Mouse (Mus musculus): ENCODE results near the gene Banp. TPM values are rescaled to one million over a fixed set of nuclear protein-coding genes. Genes with fewer than 3 reads are reported as not detected.

The Banp gene
- polyA plus RNA-seq, 1 experiment, result 54.1 TPM

DNA sequence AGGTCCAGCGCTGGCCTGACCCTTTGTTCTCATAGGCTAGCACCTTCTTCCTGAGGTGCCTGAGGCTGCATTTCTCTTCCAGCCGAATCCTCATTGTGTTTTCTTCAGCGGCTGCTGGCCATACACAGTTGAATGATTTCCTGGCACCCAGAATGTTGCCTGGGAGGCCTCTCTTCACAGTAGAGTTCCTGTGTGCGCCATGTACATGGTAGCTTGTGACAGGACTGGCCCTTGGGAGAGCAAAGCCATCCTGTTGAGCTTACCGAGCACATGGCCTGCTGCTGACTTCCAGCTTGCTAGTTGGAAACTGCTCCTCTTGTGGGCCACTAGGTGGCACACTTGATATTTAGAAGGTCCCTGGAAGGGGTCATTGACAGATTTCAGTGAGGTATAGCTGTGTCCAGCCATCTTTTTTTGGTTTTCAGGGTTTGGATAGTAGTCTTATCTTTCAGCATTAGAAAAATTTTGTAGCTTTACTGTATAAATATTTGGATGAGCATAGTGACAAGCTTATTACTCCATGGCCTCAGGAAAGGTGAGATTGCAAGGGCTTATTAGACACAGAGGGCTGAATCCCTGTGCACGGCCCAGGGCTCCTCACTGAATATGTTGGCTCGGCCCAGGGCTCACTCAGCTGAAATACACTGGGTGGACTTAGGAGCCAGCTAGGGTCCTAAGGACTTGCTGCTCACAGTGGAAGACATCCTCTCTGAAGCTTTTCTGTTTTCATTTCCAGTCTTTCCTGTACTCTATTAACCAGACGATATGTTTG is 28.5 kb downstream of the Banp start:
- DNase-seq (ENCODE audit: low read depth in 1 of 2, low spot score in 2 of 2), result no peak

DNA sequence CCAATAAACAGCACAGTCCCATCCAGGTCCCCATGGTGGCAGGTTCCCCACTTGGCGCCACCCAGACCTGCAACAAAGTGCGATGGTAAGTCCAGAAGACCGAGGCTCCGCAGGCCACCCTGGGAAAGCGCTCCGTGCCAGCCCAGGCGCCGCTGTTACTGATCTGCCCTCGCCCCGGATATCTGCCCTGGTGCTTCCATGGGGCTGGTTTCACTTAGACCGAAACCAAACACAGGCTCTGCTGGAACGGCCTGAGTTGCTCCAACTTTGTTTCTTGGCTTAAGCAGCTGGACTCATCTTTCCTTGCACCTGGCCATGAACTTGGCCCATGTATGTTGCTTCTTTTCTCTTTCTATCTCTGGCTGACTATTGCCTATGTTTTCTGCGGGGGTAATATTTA is 29.1 kb downstream of the Banp start:
- no peak for DNase-seq (ENCODE audit: low read depth in 1 of 2, low spot score in 2 of 2)
- 95% methylated on average over 13 of the region's 13 CpGs for WGBS
- Histone ChIP-seq H3K4me3 (ENCODE audit: extremely low read depth, insufficient read depth, insufficient read length) (no peak overlapping the region), H3K27me3 (ENCODE audit: control insufficient read depth, insufficient read depth, low read length) (no peaks in the 10 kb centered on the region), H3K4me1 (ENCODE audit: control insufficient read depth, insufficient read depth, insufficient read length) (no peaks in the 10 kb centered on the region), H3K36me3 (ENCODE audit: control insufficient read depth, insufficient read depth, low read length) (peaks cover 50% of the 10 kb centered on the region), H3K27ac (ENCODE audit: insufficient read depth, low read length) (no peak overlapping the region)
- TF ChIP-seq POLR2A (IDR thresholded peaks at IDR 0.05; ENCODE audit: low read depth, low read length) (no peak), CTCF (IDR thresholded peaks at IDR 0.05; ENCODE audit: extremely low read depth, insufficient read depth, insufficient read length, insufficient replicate concordance) (no peak)

More for the DNA sequence above, 28.5 kb downstream of the Banp start:
- no peaks in the 10 kb centered on the region for H3K4me1 ChIP-seq (ENCODE audit: control insufficient read depth, insufficient read depth, insufficient read length)
- peaks cover 48% of the 10 kb centered on the region for H3K36me3 ChIP-seq (ENCODE audit: control insufficient read depth, insufficient read depth, low read length)
- no peak overlapping the region for H3K27ac ChIP-seq (ENCODE audit: insufficient read depth, low read length)
- H3K4me3 ChIP-seq (ENCODE audit: extremely low read depth, insufficient read depth, insufficient read length), result no peak overlapping the region
- WGBS, result 83% methylated on average over 8 of the region's 8 CpGs
- no peaks in the 10 kb centered on the region for H3K27me3 ChIP-seq (ENCODE audit: control insufficient read depth, insufficient read depth, low read length)
- TF ChIP-seq POLR2A (IDR thresholded peaks at IDR 0.05; ENCODE audit: low read depth, low read length) (no peak), CTCF (IDR thresholded peaks at IDR 0.05; ENCODE audit: extremely low read depth, insufficient read depth, insufficient read length, insufficient replicate concordance) (peak; percentile 28; the same call in 1 of the 2 replicates)

GRCm38 (mm10) chr8:121980792-121981519 is 31.4 kb downstream of the Banp start:
- Histone ChIP-seq H3K27ac (ENCODE audit: insufficient read depth, low read length) (no peak overlapping the region), H3K36me3 (ENCODE audit: control insufficient read depth, insufficient read depth, low read length) (peaks cover 40% of the 10 kb centered on the region), H3K4me1 (ENCODE audit: control insufficient read depth, insufficient read depth, insufficient read length) (no peaks in the 10 kb centered on the region), H3K4me3 (ENCODE audit: extremely low read depth, insufficient read depth, insufficient read length) (no peak overlapping the region), H3K27me3 (ENCODE audit: control insufficient read depth, insufficient read depth, low read length) (no peaks in the 10 kb centered on the region)
- WGBS, result 95% methylated on average over 11 of the region's 11 CpGs
- DNase-seq (ENCODE audit: low read depth in 1 of 2, low spot score in 2 of 2), result no peak
- TF ChIP-seq CTCF (IDR thresholded peaks at IDR 0.05; ENCODE audit: extremely low read depth, insufficient read depth, insufficient read length, insufficient replicate concordance), result no peak
- TF ChIP-seq POLR2A (IDR thresholded peaks at IDR 0.05; ENCODE audit: low read depth, low read length), result no peak

DNA sequence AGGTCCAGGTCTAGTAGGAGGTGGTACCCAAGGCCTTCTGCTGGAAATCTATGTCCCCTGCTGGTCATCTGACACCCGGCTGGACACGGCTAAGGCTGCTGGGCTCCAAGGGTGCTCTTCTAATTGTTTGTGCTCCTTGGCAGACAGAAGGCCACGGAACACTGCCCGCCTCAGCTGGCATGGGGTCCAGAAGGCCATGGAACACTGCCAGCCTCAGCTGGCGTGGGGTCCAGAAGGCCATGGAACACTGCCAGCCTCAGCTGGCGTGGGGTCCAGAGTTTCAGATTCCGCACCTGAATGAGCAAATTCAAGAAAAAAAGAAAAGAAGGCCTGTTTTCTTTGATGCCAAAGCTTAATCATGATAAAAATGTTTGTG is 32.0 kb downstream of the Banp start:
- no peaks in the 10 kb centered on the region for H3K27me3 ChIP-seq (ENCODE audit: control insufficient read depth, insufficient read depth, low read length)
- no peak overlapping the region for H3K27ac ChIP-seq (ENCODE audit: insufficient read depth, low read length)
- peaks cover 35% of the 10 kb centered on the region for H3K36me3 ChIP-seq (ENCODE audit: control insufficient read depth, insufficient read depth, low read length)
- 90% methylated on average over 7 of the region's 7 CpGs for WGBS
- H3K4me1 ChIP-seq (ENCODE audit: control insufficient read depth, insufficient read depth, insufficient read length), result no peaks in the 10 kb centered on the region
- TF ChIP-seq CTCF (IDR thresholded peaks at IDR 0.05; ENCODE audit: extremely low read depth, insufficient read depth, insufficient read length, insufficient replicate concordance), result no peak
- TF ChIP-seq POLR2A (IDR thresholded peaks at IDR 0.05; ENCODE audit: low read depth, low read length), result no peak
- DNase-seq (ENCODE audit: low read depth in 1 of 2, low spot score in 2 of 2), result no peak
- H3K4me3 ChIP-seq (ENCODE audit: extremely low read depth, insufficient read depth, insufficient read length), result no peak overlapping the region

DNA sequence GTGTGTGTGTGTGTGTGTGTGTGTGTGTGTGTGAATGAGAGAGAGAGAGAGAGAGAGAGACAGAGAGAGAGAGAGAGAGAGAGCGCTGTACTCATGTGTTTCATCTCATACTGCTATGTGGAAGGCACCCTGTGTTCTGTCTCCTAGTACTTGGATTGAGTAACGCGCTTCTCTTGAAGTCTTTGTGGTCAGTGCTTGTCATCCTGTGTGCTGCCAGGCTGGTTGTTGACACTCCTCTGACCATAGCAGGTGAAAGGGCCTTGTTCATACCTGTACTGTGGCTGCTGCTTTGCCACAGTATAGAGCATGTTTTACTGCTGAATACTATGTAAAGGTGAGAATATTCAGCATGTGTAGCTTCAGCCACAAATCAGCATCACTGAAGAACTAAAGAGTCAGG is 36.1 kb downstream of the Banp start:
- DNase-seq (ENCODE audit: low read depth in 1 of 2, low spot score in 2 of 2), result no peak
- Histone ChIP-seq H3K27ac (ENCODE audit: insufficient read depth, low read length) (no peak overlapping the region), H3K36me3 (ENCODE audit: control insufficient read depth, insufficient read depth, low read length) (peaks cover 28% of the 10 kb centered on the region), H3K4me3 (ENCODE audit: extremely low read depth, insufficient read depth, insufficient read length) (no peak overlapping the region), H3K4me1 (ENCODE audit: control insufficient read depth, insufficient read depth, insufficient read length) (no peaks in the 10 kb centered on the region), H3K27me3 (ENCODE audit: control insufficient read depth, insufficient read depth, low read length) (no peaks in the 10 kb centered on the region)
- 98% methylated on average over 3 of the region's 3 CpGs for WGBS
- TF ChIP-seq CTCF (IDR thresholded peaks at IDR 0.05; ENCODE audit: extremely low read depth, insufficient read depth, insufficient read length, insufficient replicate concordance) (no peak), POLR2A (IDR thresholded peaks at IDR 0.05; ENCODE audit: low read depth, low read length) (no peak)

GRCm38 (mm10) chr8:121987892-121988291 is 38.3 kb downstream of the Banp start:
- Histone ChIP-seq H3K4me1 (ENCODE audit: control insufficient read depth, insufficient read depth, insufficient read length) (no peaks in the 10 kb centered on the region), H3K27me3 (ENCODE audit: control insufficient read depth, insufficient read depth, low read length) (no peaks in the 10 kb centered on the region), H3K4me3 (ENCODE audit: extremely low read depth, insufficient read depth, insufficient read length) (no peak overlapping the region), H3K27ac (ENCODE audit: insufficient read depth, low read length) (no peak overlapping the region), H3K36me3 (ENCODE audit: control insufficient read depth, insufficient read depth, low read length) (peaks cover 28% of the 10 kb centered on the region)
- 96% methylated on average over 5 of the region's 5 CpGs for WGBS
- no peak for TF ChIP-seq POLR2A (IDR thresholded peaks at IDR 0.05; ENCODE audit: low read depth, low read length)
- TF ChIP-seq CTCF (IDR thresholded peaks at IDR 0.05; ENCODE audit: extremely low read depth, insufficient read depth, insufficient read length, insufficient replicate concordance), result no peak
- no peak for DNase-seq (ENCODE audit: low read depth in 1 of 2, low spot score in 2 of 2)
